Mouse (Mus musculus): ENCODE results near the gene Cnpy1. TPM values are rescaled to one million over a fixed set of nuclear protein-coding genes. Genes with fewer than 3 reads are reported as not detected.

Cnpy1 gene
- polyA plus RNA-seq, 1 experiment from 2014 or later, result 0.09 TPM

GRCm38 (mm10) chr5:28174876-28175569 is 70.6 kb downstream of the Cnpy1 start:
- H3K36me3 ChIP-seq, result no peaks in the 10 kb centered on the region
- no peak overlapping the region for H3K4me2 ChIP-seq (replicated peaks)
- H3K27me3 ChIP-seq, result peaks cover 95% of the 10 kb centered on the region
- H3K9me3 ChIP-seq, result no peaks in the 10 kb centered on the region
- H3K4me1 ChIP-seq, result no peaks in the 10 kb centered on the region
- H3K4me3 ChIP-seq, result no peak overlapping the region
- under 1% methylated on average over 24 of the region's 24 CpGs for WGBS
- no peak for ATAC-seq (ENCODE audit: low FRiP score, low read depth)
- H3K9ac ChIP-seq, result no peak overlapping the region
- no peak overlapping the region for H3K27ac ChIP-seq

GRCm38 (mm10) chr5:28174086-28174485 is 71.5 kb downstream of the Cnpy1 start:
- H3K27ac ChIP-seq, result no peak overlapping the region
- H3K4me3 ChIP-seq, result no peak overlapping the region
- H3K9me3 ChIP-seq, result no peaks in the 10 kb centered on the region
- no peak overlapping the region for H3K4me2 ChIP-seq (replicated peaks)
- ATAC-seq (ENCODE audit: low FRiP score, low read depth), result no peak
- 1% methylated on average over 9 of the region's 9 CpGs for WGBS
- peaks cover 95% of the 10 kb centered on the region for H3K27me3 ChIP-seq
- no peak overlapping the region for H3K9ac ChIP-seq
- no peaks in the 10 kb centered on the region for H3K4me1 ChIP-seq
- no peaks in the 10 kb centered on the region for H3K36me3 ChIP-seq

GRCm38 (mm10) chr5:28173674-28174073 is 71.9 kb downstream of the Cnpy1 start:
- ATAC-seq (ENCODE audit: low FRiP score, low read depth), result no peak
- Histone ChIP-seq H3K4me1 (no peaks in the 10 kb centered on the region), H3K27ac (no peak overlapping the region), H3K27me3 (peaks cover 95% of the 10 kb centered on the region), H3K36me3 (no peaks in the 10 kb centered on the region), H3K4me3 (no peak overlapping the region), H3K4me2 (replicated peaks) (no peak overlapping the region), H3K9ac (no peak overlapping the region), H3K9me3 (no peaks in the 10 kb centered on the region)
- WGBS, result 0% methylated on average over 1 of the region's 1 CpGs

DNA sequence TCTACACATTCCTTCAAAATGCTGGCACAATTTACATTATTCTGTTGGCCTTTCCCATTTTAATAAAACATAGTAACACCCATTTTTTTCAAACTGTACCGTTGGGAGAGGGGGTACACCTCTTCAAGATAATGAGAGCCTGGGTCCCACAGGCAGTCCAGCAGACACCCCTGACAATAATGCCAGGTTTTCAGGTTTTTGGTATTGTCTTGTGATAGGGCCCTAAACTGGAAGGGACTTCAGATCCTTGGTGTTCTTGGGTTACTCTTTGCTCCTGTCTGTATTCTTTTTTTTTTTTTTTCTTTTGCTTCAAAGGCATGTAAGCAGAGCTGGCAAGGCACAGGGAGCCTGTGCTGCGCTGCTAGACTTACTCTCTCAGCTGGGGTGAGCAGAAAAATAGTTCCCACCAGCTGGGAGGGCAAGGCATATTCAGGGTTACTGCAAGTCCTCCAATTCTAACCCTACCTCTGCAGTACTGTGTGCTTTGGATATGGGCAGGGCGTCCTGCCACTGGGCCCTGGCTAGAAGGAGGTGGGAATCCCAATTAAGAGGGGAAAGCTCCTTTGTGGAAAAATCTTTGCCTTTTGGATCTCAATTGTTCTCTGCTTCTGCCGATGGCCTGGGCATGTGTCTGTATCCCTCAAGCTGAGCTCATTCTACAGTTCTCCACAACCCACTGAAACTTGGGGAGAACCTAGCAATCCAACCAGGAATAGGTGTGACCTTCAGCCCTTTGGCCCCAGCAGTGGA is 72.5 kb downstream of the Cnpy1 start:
- H3K27ac ChIP-seq, result no peak overlapping the region
- no peak overlapping the region for H3K4me3 ChIP-seq
- H3K4me2 ChIP-seq (replicated peaks), result no peak overlapping the region
- no peaks in the 10 kb centered on the region for H3K36me3 ChIP-seq
- WGBS, result 4% methylated on average over 4 of the region's 4 CpGs
- H3K4me1 ChIP-seq, result no peaks in the 10 kb centered on the region
- no peak overlapping the region for H3K9ac ChIP-seq
- peaks cover 95% of the 10 kb centered on the region for H3K27me3 ChIP-seq
- no peaks in the 10 kb centered on the region for H3K9me3 ChIP-seq
- ATAC-seq (ENCODE audit: low FRiP score, low read depth), result no peak

DNA sequence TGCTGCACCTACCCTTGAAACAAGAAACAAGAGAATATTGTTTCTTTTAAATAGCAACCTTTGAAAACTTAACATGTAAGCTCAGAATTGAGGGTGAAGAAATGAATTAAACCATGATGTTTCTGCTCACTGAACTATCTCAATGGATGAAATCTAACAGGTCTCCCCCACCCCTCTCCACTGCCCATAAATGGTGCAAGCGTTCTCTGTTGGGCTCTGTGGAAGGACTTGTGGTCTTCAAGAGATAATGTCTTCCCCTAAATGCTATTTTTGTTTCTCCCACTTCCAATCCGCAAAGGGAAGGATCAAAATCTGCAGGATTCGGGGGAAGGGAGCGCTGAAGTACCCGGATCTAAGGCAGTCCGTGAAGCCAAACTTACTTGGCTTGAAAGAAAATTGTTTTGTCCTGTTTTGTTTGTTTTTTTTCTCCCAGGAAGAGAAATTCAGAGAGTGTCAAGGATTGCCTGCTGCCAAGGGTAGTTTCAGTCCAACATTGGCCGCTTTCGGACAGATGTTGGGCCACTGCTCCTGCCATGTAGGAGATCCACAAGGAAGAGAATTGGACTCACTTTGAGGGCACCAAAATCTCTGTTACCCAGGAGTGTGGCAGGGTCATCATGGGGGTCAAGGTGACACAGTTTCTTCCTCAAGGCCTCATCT is 73.2 kb downstream of the Cnpy1 start:
- ATAC-seq (ENCODE audit: low FRiP score, low read depth), result no peak
- no peaks in the 10 kb centered on the region for H3K36me3 ChIP-seq
- no peak overlapping the region for H3K4me2 ChIP-seq (replicated peaks)
- WGBS, result 2% methylated on average over 8 of the region's 8 CpGs
- no peaks in the 10 kb centered on the region for H3K9me3 ChIP-seq
- H3K27ac ChIP-seq, result no peak overlapping the region
- H3K9ac ChIP-seq, result no peak overlapping the region
- H3K27me3 ChIP-seq, result peaks cover 95% of the 10 kb centered on the region
- H3K4me3 ChIP-seq, result no peak overlapping the region
- no peaks in the 10 kb centered on the region for H3K4me1 ChIP-seq

DNA sequence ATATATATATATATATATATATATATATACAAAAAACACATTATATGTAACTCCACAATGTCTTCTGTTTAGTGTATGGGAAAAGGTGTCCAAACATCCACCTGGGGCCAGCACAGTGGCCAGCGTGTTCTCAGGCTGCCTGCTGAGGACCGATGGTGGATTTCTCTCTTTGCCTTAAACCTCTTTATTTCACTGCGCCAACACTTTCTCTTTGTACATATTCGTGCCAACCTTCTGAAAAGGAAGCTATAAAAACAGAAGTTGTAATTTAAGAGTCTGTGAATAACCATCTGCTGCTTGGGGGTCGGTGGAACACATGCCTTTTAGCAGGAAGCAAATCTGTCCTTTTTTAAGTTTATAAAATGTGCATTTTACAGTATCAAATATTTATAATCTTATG is 73.9 kb downstream of the Cnpy1 start:
- Histone ChIP-seq H3K9ac (no peak overlapping the region), H3K4me2 (replicated peaks) (no peak overlapping the region), H3K4me1 (peaks cover 5% of the 10 kb centered on the region), H3K4me3 (no peak overlapping the region), H3K36me3 (no peaks in the 10 kb centered on the region), H3K9me3 (no peaks in the 10 kb centered on the region), H3K27ac (no peak overlapping the region), H3K27me3 (peaks cover 95% of the 10 kb centered on the region)
- WGBS, result 10% methylated on average over 5 of the region's 5 CpGs
- ATAC-seq (ENCODE audit: low FRiP score, low read depth), result no peak

GRCm38 (mm10) chr5:28170892-28171291 is 74.7 kb downstream of the Cnpy1 start:
- H3K27me3 ChIP-seq, result peaks cover 95% of the 10 kb centered on the region
- no peak overlapping the region for H3K4me3 ChIP-seq
- peaks cover 12% of the 10 kb centered on the region for H3K4me1 ChIP-seq
- H3K9me3 ChIP-seq, result no peaks in the 10 kb centered on the region
- ATAC-seq (ENCODE audit: low FRiP score, low read depth), result no peak
- WGBS, result under 1% methylated on average over 19 of the region's 19 CpGs
- no peak overlapping the region for H3K27ac ChIP-seq
- no peak overlapping the region for H3K9ac ChIP-seq
- no peak overlapping the region for H3K4me2 ChIP-seq (replicated peaks)
- H3K36me3 ChIP-seq, result no peaks in the 10 kb centered on the region

- ATAC-seq (ENCODE audit: low FRiP score, low read depth), result no peak
- Histone ChIP-seq H3K36me3 (no peaks in the 10 kb centered on the region), H3K27me3 (peaks cover 95% of the 10 kb centered on the region), H3K9me3 (no peaks in the 10 kb centered on the region), H3K4me3 (no peak overlapping the region), H3K27ac (no peak overlapping the region), H3K4me2 (replicated peaks) (no peak overlapping the region), H3K4me1 (peaks cover 19% of the 10 kb centered on the region), H3K9ac (no peak overlapping the region)
- WGBS, result 1% methylated on average over 17 of the region's 17 CpGs
Measured at GRCm38 (mm10) chr5:28170081-28170480, 75.5 kb downstream of the Cnpy1 start.

- Histone ChIP-seq H3K27me3 (peaks cover 95% of the 10 kb centered on the region), H3K36me3 (no peaks in the 10 kb centered on the region), H3K4me3 (0 out of 2 replicates have a peak overlapping the region, but pooled peaks have one; percentile 0), H3K4me2 (replicated peaks) (no peak overlapping the region), H3K9me3 (no peaks in the 10 kb centered on the region), H3K9ac (no peak overlapping the region), H3K27ac (no peak overlapping the region), H3K4me1 (peaks cover 22% of the 10 kb centered on the region)
- 8% methylated on average over 5 of the region's 5 CpGs for WGBS
- no peak for ATAC-seq (ENCODE audit: low FRiP score, low read depth)
Measured at GRCm38 (mm10) chr5:28169166-28169801, 76.3 kb downstream of the Cnpy1 start.

GRCm38 (mm10) chr5:28168253-28169165 is 77.1 kb downstream of the Cnpy1 start:
- ATAC-seq (ENCODE audit: low FRiP score, low read depth), result no peak
- 1% methylated on average over 36 of the region's 36 CpGs for WGBS
- Histone ChIP-seq H3K4me1 (peaks cover 22% of the 10 kb centered on the region), H3K9me3 (no peaks in the 10 kb centered on the region), H3K27ac (no peak overlapping the region), H3K4me2 (replicated peaks) (no peak overlapping the region), H3K9ac (no peak overlapping the region), H3K27me3 (peaks cover 95% of the 10 kb centered on the region), H3K36me3 (no peaks in the 10 kb centered on the region), H3K4me3 (peak overlapping the region; percentile 0; the same call in 1 of the 2 replicates)

GRCm38 (mm10) chr5:28167611-28168252 is 77.9 kb downstream of the Cnpy1 start:
- peaks cover 22% of the 10 kb centered on the region for H3K4me1 ChIP-seq
- H3K4me2 ChIP-seq (replicated peaks), result no peak overlapping the region
- H3K27ac ChIP-seq, result no peak overlapping the region
- no peaks in the 10 kb centered on the region for H3K9me3 ChIP-seq
- ATAC-seq (ENCODE audit: low FRiP score, low read depth), result no peak
- WGBS, result under 1% methylated on average over 29 of the region's 29 CpGs
- no peaks in the 10 kb centered on the region for H3K36me3 ChIP-seq
- H3K4me3 ChIP-seq, result no peak overlapping the region
- peaks cover 95% of the 10 kb centered on the region for H3K27me3 ChIP-seq
- H3K9ac ChIP-seq, result no peak overlapping the region
